Mouse (Mus musculus) adrenal gland, postnatal 4 days (tissue): Measurements from ENCODE around the gene Zfp263. TPM values are rescaled to one million over a fixed set of nuclear protein-coding genes. Genes with fewer than 3 reads are reported as not detected.

Experiments used
- total RNA-seq, 2 experiments: library from RNA; stranded (reverse); gene quantifications; 2 replicates each; pipeline ENCODE4 v1.2.3; 2021

Gene Zfp263
- total RNA-seq, 2 experiments from 2014 or later: 33.0 to 33.8 TPM

Other genes starting within 250 kb of the Zfp263 start
- not detected for gene Olfr161, start 153.1 kb upstream of the Zfp263 start, total RNA-seq
- under 1 TPM in 1 of 2 experiments, not detected in 1; 0.08 TPM for gene Mefv, start 26.0 kb upstream of the Zfp263 start, total RNA-seq
- gene Olfr15, start 86.8 kb downstream of the Zfp263 start, total RNA-seq: not detected
- gene Zfp174, start 103.2 kb downstream of the Zfp263 start, total RNA-seq: 10 to 100 TPM; 24.7 to 27.1 TPM
- 10 to 100 TPM; 71.6 to 77.2 TPM for gene Naa60, start 128.3 kb downstream of the Zfp263 start, total RNA-seq
- gene Zfp597, start 140.5 kb downstream of the Zfp263 start, total RNA-seq: 10 to 100 TPM; 19.4 to 24.5 TPM
- 1 to 10 TPM; 1.0 to 1.5 TPM for gene Gm20695, start 140.6 kb downstream of the Zfp263 start, total RNA-seq
- gene 1700037C18Rik, start 164.6 kb downstream of the Zfp263 start, total RNA-seq: 1 to 10 TPM; 4.7 to 4.8 TPM
- 10 to 100 TPM; 24.5 to 25.3 TPM for gene Cluap1, start 164.7 kb downstream of the Zfp263 start, total RNA-seq
- 1 to 10 TPM; 4.3 to 4.7 TPM for gene Nlrc3, start 232.5 kb downstream of the Zfp263 start, total RNA-seq